Mouse (Mus musculus): Measurements from ENCODE around the gene Cga.
"Not testable (repeated sequence)": the region's sequence is repeated elsewhere in the genome, so short reads cannot be mapped to it uniquely, and the experiment has no call there.

The Cga gene

DNA sequence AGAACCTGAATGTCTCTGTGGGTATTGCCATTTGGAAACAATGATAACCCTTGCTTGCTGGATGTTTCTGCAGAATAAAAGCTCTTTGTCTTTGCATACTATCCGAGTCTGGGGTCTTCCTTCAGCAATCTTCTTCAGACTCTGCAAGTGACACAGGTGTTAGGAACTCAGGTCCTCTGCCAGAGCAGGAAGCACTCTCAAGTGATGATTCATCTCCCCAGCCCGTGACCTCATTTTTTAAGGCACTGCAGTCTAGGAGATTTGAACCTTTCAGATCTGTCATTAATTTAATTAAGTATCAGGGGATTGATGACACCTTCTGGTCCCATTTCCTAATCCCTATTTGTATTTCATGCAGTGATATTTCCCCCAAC lies 3.8 kb upstream of the Cga start:
- no peak for DNase-seq (ENCODE audit: low spot score)

DNA sequence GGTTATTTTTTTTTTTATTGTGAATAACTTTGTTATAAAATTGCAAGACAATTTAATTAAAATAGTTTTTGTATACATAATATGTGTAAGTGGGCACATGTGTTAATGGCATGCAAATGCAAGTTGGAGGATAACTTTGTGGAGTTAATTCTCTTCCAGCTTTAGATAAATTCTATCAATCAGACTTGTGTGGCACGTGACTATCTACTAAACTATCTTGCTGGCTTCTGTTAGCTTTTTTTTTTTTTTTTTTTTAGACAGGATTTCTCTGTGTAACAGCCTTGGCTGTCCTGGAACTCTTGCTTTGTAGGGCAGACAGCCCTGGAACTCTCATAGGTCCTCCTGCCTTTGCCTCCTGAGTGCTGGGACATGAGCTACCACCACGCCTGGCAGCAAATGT lies 4.9 kb downstream of the Cga start:
- no peak for DNase-seq (ENCODE audit: low spot score)

DNA sequence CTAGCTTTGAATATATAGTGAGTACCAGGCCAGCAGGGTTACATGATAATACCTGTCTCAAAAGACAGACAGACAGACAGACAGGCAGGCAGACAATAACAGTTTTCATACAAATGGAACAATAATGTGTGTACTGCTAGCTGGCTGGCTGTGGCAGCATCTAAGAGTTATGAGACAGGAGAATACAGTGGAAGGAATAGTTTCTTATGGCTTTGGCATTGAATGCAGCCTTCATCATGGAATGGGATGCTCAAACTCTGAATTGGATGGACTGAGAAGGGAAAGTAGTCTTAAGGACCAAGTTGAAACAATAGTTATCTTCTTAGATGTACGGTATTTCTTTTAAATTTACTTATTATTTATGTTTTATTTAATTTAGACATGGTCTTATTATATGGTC lies 5.7 kb downstream of the Cga start:
- no peak for DNase-seq (ENCODE audit: low spot score)

DNA sequence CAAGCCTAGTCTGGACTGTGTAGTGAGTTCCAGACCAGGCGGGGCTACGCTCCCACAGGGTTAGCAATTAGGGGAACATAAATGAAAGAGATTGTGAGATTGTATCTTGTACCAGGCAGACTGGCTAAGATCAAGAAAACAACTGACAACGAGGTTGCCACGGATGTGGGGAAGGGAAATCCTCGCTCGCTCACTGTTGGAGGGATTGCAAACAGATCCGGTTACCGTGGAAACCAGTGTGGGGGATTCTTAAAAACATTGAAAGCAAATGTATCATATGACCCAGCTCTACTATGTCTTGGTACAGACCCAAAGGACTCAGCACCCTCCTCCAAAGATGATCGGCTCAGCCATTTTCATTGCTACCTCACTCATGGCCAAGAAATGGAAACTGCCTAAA lies 6.6 kb downstream of the Cga start:
- DNase-seq (ENCODE audit: low spot score): peak; percentile 10

DNA sequence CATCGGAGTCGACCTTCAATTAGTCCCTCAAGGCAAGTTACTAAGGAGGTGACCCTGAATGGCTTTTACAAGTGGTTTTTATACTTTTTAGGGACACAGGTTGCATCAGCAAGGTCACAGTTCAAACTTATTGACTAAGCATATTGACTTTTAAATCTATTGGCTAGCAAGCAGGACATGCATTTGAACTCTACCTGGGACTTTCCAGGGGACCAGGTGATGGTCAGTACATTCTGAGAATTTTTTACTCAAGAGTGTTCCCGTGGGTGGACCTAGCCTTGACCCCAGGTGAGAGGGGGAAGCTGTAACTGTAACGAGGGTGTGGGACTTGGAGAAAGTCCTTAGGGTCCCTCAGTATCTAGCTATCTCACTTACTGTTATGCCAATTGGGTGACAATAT lies 7.6 kb downstream of the Cga start:
- no peak for DNase-seq (ENCODE audit: low spot score)

DNA sequence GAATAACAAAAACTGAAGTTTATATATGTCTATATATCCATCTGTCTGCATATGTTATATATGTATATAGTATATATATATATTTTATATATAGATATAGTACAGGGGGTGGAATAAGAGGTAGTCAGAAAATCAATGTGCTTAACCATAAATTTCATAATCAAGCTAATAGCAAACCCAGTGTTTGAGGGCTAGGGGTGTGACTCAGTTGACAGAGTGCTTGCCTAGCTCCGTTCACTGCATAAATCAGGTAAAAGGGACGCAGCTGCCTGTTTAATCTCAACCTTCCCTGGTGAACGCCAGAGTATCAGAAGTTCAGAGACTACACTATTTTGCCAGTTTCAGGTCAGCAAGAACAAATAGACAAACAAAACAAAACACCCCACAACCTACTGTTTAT lies 8.0 kb downstream of the Cga start:
- DNase-seq (ENCODE audit: low spot score): not testable (repeated sequence)

DNA sequence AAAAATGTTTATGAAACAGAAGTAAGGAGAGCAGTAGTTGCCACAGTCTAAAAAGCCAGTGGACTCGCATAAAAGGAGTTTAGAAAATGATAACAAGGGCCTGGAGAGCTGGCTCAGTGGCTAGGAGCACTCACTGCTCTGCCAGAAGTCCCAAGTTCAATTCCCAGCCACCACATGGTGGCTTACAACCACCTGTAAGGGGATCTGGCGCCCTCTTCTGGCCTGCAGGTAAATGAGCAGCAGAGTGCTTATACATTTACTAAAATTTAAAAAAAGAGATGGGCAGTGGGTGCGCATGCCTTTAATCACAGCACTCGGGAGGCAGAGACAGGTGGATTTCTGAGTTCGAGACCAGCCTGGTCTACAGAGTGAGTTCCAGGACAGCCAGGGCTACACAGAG lies 11.8 kb downstream of the Cga start:
- no peak for DNase-seq (ENCODE audit: low spot score)

DNA sequence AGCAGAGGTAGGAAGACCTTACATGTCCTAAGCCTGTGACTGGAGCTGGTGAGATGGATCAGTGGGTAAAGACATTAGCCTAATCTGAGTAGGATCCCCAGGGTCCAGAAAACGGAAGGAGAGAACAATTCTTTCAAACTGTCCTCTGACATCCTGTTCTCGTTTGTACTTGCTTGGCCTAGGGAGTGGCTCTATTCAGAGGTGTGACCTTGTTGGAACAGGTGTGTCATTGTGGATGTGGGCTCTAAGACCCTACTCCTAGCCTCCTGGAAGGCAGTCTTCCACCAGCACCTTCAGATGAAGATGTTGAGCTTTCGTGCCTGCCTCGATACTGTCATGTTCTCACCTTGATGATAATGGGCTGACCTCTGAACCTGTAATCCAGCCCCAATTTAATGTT lies 12.6 kb downstream of the Cga start:
- DNase-seq (ENCODE audit: low spot score): no peak

DNA sequence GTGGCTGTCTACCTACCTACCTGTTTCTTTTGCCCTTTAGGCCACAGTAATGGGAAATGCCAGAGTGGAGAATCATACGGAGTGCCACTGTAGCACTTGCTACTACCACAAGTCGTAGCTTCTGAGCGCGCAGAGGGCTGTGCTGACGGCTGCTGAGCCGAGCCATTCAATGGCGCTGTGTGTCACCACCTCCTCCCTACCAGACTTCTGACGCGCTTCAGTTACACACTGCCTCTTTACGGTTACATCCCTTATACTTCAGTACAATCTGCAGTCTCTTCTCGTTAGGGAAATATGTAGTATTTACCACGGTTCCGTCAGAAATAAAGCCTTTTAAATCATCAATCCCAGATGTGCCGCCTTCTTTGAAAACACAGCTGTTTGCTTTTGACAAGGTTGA lies 13.4 kb downstream of the Cga start:
- no peak for DNase-seq (ENCODE audit: low spot score)

DNA sequence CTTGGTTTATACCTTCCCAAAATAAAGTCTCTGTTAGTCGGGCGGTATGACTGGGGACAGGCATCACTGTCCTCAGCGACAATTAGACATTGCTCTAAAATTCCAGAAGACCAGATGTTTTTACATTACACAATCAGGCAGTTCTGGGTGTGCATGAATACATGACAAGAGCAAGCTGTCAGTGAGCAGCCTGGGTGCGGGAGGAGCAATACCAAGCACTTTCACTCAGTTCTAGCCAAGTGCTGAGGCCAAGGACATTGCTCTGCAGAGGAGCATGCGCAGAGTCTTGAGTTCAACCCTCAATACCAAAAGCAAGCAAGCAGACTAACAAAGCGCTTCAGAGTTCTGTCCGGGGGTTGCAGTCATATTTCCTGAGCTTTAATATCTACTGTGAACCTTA lies 14.5 kb downstream of the Cga start:
- peak; percentile 23 for DNase-seq (ENCODE audit: low spot score)

DNA sequence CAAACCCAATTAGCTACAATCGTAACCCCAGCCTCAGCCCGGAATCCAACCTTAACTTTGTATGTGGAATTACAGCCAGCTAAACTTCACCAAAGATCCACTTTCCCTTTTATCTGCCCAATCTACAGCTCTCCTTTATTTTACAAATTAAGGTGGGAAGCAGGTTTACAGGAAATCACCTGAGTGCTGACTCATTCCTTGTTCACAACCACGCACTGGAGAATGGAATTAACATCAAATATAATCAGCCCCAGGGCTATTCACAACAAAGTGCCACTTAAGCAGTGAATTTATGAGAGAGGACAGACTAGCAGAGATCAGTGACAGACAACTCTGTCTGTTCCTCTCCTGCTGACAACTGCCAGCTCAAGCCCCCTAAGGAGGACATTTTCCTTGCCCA lies 17.8 kb downstream of the Cga start:
- DNase-seq (ENCODE audit: low spot score): no peak

DNA sequence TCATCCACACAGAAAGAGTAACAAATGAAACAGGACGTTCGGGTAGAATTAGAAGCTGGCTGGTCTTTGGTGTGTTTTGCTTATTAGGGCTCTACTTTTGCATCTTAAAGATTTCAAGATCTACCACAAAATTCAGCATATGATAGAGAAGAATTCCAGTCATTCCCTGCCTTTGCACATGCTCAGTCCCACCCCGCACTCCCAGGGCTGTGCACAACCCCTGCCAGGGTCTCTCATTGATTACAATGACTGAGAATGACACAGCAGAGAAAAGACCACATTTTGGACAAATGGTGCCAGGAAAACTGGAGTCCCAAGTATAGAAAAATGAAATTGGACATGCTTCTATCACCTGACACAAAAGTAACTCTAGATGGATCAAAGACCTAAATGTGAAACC lies 18.6 kb downstream of the Cga start:
- DNase-seq (ENCODE audit: low spot score): no peak

DNA sequence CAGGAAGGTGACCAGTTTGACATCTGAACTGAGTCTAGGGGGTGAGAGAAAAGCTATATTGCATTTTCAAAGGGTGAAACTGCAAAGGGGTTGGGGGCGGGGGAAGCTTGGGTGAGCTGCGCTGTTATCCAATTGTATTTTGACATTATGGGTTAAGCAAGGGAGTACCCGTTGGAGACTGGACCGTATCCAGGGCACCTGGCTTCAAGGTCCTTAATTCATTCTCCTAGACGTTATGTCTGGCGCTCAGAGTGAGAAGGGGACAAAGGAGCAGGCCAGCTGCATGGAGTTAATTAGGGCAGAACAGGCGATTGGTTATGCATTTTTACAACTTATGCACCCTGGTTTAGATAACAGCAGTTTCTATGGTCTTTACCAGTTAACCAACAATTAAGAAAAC lies 23.8 kb downstream of the Cga start:
- DNase-seq (ENCODE audit: low spot score): peak; percentile 57

DNA sequence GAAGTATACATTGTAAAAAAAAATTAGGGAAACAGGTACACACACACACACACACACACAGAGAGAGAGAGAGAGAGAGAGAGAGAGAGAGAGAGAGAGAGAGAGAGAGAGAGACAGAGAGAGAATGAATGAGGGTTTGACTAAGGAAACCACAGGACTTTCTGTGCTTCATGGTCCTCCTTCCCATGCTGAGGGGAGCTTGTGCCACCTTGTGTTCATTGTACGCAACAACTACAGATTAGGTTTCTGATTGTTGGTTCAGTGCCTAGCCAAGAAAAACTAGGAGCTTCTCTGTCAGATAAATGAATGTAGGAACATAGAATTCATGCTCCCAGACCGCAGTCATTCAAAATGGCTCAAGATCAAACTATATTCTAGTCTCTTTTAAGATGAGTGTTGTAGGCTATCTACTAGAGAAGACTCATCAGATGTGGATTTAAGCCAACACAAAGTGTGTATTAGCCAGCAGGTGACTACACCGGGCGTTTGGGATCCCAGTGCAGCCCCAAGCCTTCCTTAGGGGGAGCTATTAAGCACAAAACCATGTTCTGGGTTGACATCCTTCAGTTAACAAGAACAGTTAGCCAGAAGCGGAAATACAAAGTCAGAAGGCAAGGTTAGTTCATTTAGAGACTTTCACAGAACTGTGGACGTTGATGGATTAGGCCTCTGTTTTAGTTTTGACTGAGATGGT lies 28.7 kb downstream of the Cga start:
- DNase-seq (ENCODE audit: low spot score): no peak

DNA sequence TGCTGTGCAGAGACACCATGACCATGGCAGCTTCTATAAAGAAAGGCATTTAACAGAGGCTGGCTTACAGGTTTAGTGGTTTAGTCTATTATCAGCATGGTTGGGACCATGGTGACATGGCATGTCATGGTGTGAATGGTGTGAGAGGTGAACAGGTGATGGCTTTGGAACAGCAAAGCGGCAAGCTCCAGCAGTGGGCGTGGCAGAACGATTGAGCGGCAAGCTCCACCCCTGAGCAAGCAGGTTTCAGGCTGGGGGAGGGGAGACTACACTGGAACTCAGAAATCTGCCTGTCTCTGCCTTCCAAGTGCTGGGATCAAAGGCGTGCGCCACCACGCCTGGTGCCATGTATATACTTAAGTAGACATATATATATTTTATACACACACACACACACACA lies 34.8 kb downstream of the Cga start:
- not testable (repeated sequence) for DNase-seq (ENCODE audit: low spot score)

DNA sequence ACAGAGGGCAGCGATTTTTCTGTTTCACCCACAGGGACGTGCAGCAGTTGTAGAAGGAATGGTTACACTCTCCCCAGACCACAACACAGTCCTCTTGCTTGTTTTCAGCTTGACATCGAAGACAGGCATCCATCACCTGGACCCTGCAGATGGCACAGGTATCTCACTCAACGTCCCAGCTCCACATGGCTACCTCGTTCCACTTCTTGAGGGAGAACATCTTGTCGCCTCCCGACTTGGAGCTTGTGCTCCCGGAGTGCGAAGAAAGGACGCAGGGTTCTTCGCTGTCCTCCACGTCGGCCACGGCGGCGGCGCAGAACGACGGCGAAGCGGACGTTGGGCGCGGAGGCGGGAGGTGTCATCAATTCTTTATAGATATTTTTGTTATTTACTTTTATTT lies 47.5 kb downstream of the Cga start:
- DNase-seq (ENCODE audit: low spot score): no peak

DNA sequence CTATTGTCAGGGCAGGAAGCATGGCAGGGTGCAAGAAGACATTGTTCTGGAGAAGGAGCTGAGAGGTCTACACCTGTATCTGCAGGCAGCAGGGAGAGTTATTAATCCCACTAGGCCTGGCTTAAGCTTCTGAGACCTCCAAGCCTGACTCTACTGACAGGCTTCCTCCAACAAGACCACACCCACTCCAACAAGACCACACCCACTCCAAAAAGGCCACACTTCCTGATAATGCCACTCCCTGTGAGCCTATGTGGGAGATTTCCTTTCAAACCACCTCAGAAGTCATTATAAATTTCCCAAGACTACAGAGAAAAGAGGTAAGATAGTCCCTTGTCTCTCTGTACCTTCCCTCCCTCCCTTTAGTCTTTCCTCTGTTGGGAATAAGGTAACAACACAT lies 53.6 kb downstream of the Cga start:
- DNase-seq (ENCODE audit: low spot score): no peak

DNA sequence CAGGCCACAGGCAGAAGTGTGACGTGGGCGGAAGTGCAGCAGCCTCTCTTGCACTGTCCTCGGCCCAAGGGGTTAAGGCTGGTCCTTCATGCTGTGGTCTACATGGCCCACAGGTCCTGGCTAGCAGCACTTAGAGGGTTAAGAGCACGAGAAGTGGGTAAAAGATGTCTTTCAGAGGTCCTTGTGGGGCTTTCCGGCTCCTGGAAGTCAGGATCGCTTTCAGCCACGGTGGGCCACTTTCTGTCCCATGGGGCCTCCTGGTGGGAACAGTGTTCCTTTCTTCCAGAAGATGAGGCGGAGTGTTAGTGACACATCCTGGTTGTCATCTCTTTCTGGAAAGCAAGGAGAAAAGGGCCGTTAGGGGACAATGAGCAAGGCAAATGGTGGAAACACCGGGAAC lies 60.1 kb downstream of the Cga start:
- DNase-seq (ENCODE audit: low spot score): no peak

Measured in ovary, postnatal 36 days (tissue).